Mouse (Mus musculus) lung, adult 2 months (tissue): Measurements from ENCODE around the gene Lrrc20.

Experiments
- CTCF ChIP-seq: fragments of 200-500 bp; IDR thresholded peaks from 2 replicates; pipeline ENCODE4 v1.5.1; 2011; ENCODE audit warnings: mild to moderate bottlenecking, low read length, control low read depth; ENCODE audit not compliant: insufficient read depth
- POLR2A ChIP-seq: fragments of 200-500 bp; IDR thresholded peaks from 2 replicates; pipeline ENCODE4 v1.6.1; 2011; ENCODE audit warnings: low read depth, mild to moderate bottlenecking, control low read depth, low read length, borderline replicate concordance; ENCODE audit errors: extremely low read depth

GRCm38 (mm10) chr10:61535441-61535840 is 59.8 kb downstream of the Lrrc20 start:
- TF ChIP-seq CTCF (no peak), POLR2A (no peak)
